Mouse (Mus musculus) hindbrain, embryonic 15.5 days (tissue): ENCODE results near the gene Paxbp1. TPM values are rescaled to one million over a fixed set of nuclear protein-coding genes. Genes with fewer than 3 reads are reported as not detected.
"Not testable (repeated sequence)": the region's sequence is repeated elsewhere in the genome, so short reads cannot be mapped to it uniquely, and the experiment has no call there.

Experiments
- ATAC-seq: fragments of 200-750 bp; cut with Nextera tagmentation; 2 replicates; pipeline ENCODE4 v1.8.0; 2017; ENCODE audit warnings: low read depth, moderate number of reproducible peaks, moderate TSS enrichment; ENCODE audit not compliant: low FRiP score
- H3K27ac ChIP-seq: fragments of 300-500 bp; sonication (generic); replicated peaks from 2 replicates; pipeline ENCODE4 v1.5.1; 2015; ENCODE audit warnings: mild to moderate bottlenecking, inconsistent platforms
- H3K27me3 ChIP-seq: fragments of 300-500 bp; sonication (generic); 2 replicates; pipeline ENCODE4 v1.6.1; 2015; ENCODE audit warnings: control low read depth, inconsistent platforms
- H3K36me3 ChIP-seq: fragments of 300-500 bp; sonication (generic); 2 replicates; pipeline ENCODE4 v1.6.1; 2015; ENCODE audit warnings: control low read depth, inconsistent platforms
- H3K4me1 ChIP-seq: fragments of 300-500 bp; sonication (generic); replicated peaks from 2 replicates; pipeline ENCODE4 v1.6.1; 2015; ENCODE audit warnings: control low read depth, inconsistent platforms
- H3K4me2 ChIP-seq: fragments of 300-500 bp; sonication (generic); 2 replicates; pipeline ENCODE4 v1.6.1; 2015; ENCODE audit warnings: moderate library complexity, mild to moderate bottlenecking, inconsistent platforms
- H3K4me3 ChIP-seq: fragments of 300-500 bp; sonication (generic); 2 replicates; pipeline ENCODE4 v1.5.1; 2015; ENCODE audit warnings: mild to moderate bottlenecking, inconsistent platforms
- H3K9ac ChIP-seq: fragments of 300-500 bp; sonication (generic); 2 replicates; pipeline ENCODE4 v1.6.1; 2015; ENCODE audit warnings: inconsistent platforms
- H3K9me3 ChIP-seq: fragments of 300-500 bp; sonication (generic); 2 replicates; pipeline ENCODE4 v1.6.1; 2016; ENCODE audit warnings: control low read depth, inconsistent platforms
- WGBS: fragments of 180-500 bp; shearing (Covaris S2); methylation state at CpG from one replicate; pipeline ENCODE4 v1.1.7; 2015; 5-methylcytosine and 5-hydroxymethylcytosine counted together
- polyA plus RNA-seq: library from polyadenylated mRNA; unstranded; fragments of >200 nt; fragmentation: Nextera tagmentation; extraction: Ambion mirVana; gene quantifications from 2 replicates; pipeline ENCODE4 v1.2.1, GENCODE M21; 2015

Paxbp1 gene
- polyA plus RNA-seq: 58.7 and 61.2 TPM in 2 replicates

- peaks cover 32% of the 10 kb centered on the region for H3K4me1 ChIP-seq
- peak within 1 kb of the TSS; percentile 93 for H3K9ac ChIP-seq
- WGBS: under 1% methylated on average over 68 of the region's 70 CpGs
- H3K4me2 ChIP-seq: peak within 1 kb of the TSS; percentile 71
- no peaks in the 10 kb centered on the region for H3K9me3 ChIP-seq
- H3K36me3 ChIP-seq: 0 out of 2 replicates have a peak, but pooled peaks cover 12% of the 10 kb centered on the region
- peak; percentile 97 for ATAC-seq
- H3K27ac ChIP-seq: peak within 1 kb of the TSS; percentile 95
- peak within 1 kb of the TSS; percentile 87 for H3K4me3 ChIP-seq
- peaks cover 2% of the 10 kb centered on the region; the same call in 1 of the 2 replicates for H3K27me3 ChIP-seq
Observed at GRCm38 (mm10) chr16:91044270-91045182, at the start of gene Paxbp1. Gene Paxbp1, minus strand, starts transcription at chr16:91044543.

GRCm38 (mm10) chr16:91086642-91087306, 42.4 kb upstream of the Paxbp1 start:
- no peak overlapping the region for H3K4me2 ChIP-seq
- peaks cover 22% of the 10 kb centered on the region for H3K27me3 ChIP-seq
- H3K9ac ChIP-seq: no peak overlapping the region
- H3K36me3 ChIP-seq: no peaks in the 10 kb centered on the region
- no peak for ATAC-seq
- 80% methylated on average over 4 of the region's 4 CpGs for WGBS
- H3K27ac ChIP-seq: no peak overlapping the region
- no peak overlapping the region for H3K4me3 ChIP-seq
- no peaks in the 10 kb centered on the region for H3K9me3 ChIP-seq
- H3K4me1 ChIP-seq: peaks cover 3% of the 10 kb centered on the region; the same call in 1 of the 2 replicates

GRCm38 (mm10) chr16:91085239-91085825, 41.0 kb upstream of the Paxbp1 start:
- 54% methylated on average over 17 of the region's 17 CpGs for WGBS
- H3K36me3 ChIP-seq: no peaks in the 10 kb centered on the region
- H3K27me3 ChIP-seq: peaks cover 30% of the 10 kb centered on the region
- H3K4me3 ChIP-seq: no peak overlapping the region
- H3K9me3 ChIP-seq: no peaks in the 10 kb centered on the region
- peak overlapping the region; percentile 14; the same call in 1 of the 2 replicates for H3K4me2 ChIP-seq
- H3K9ac ChIP-seq: no peak overlapping the region
- no peak overlapping the region for H3K27ac ChIP-seq
- ATAC-seq: peak; percentile 45; the same call in 1 of the 2 replicates
- H3K4me1 ChIP-seq: peaks cover 3% of the 10 kb centered on the region; the same call in 1 of the 2 replicates

GRCm38 (mm10) chr16:91084307-91085238, 40.2 kb upstream of the Paxbp1 start:
- ATAC-seq: 0 out of 2 replicates have a peak, but pooled peaks have one; percentile 23
- peak overlapping the region; percentile 14; the same call in 1 of the 2 replicates for H3K4me2 ChIP-seq
- 73% methylated on average over 21 of the region's 21 CpGs for WGBS

GRCm38 (mm10) chr16:91083002-91083646, 38.8 kb upstream of the Paxbp1 start:
- H3K27me3 ChIP-seq: peaks cover 33% of the 10 kb centered on the region
- no peaks in the 10 kb centered on the region for H3K36me3 ChIP-seq
- H3K9me3 ChIP-seq: no peaks in the 10 kb centered on the region
- H3K4me2 ChIP-seq: no peak overlapping the region
- ATAC-seq: no peak
- no peak overlapping the region for H3K4me3 ChIP-seq
- no peak overlapping the region for H3K9ac ChIP-seq
- H3K4me1 ChIP-seq: peaks cover 3% of the 10 kb centered on the region; the same call in 1 of the 2 replicates
- 48% methylated on average over 4 of the region's 4 CpGs for WGBS
- no peak overlapping the region for H3K27ac ChIP-seq

More at GRCm38 (mm10) chr16:91084307-91085238, 40.2 kb upstream of the Paxbp1 start:
- H3K4me3 ChIP-seq: no peak overlapping the region
- no peaks in the 10 kb centered on the region for H3K36me3 ChIP-seq
- peaks cover 37% of the 10 kb centered on the region for H3K27me3 ChIP-seq
- H3K27ac ChIP-seq: no peak overlapping the region
- no peak overlapping the region for H3K9ac ChIP-seq
- peaks cover 3% of the 10 kb centered on the region; the same call in 1 of the 2 replicates for H3K4me1 ChIP-seq
- no peaks in the 10 kb centered on the region for H3K9me3 ChIP-seq

- Histone ChIP-seq H3K4me1 (peaks cover 3% of the 10 kb centered on the region; the same call in 1 of the 2 replicates), H3K27ac (no peak overlapping the region), H3K9me3 (no peaks in the 10 kb centered on the region), H3K4me3 (no peak overlapping the region), H3K36me3 (no peaks in the 10 kb centered on the region), H3K27me3 (peaks cover 25% of the 10 kb centered on the region), H3K4me2 (no peak overlapping the region), H3K9ac (no peak overlapping the region)
- no peak for ATAC-seq
- WGBS: 26% methylated on average over 9 of the region's 12 CpGs
Observed at GRCm38 (mm10) chr16:91081508-91081907, 37.2 kb upstream of the Paxbp1 start.

- H3K27ac ChIP-seq: no peak overlapping the region
- no peak overlapping the region for H3K9ac ChIP-seq
- WGBS: 78% methylated on average over 5 of the region's 5 CpGs
- H3K4me2 ChIP-seq: no peak overlapping the region
- no peaks in the 10 kb centered on the region for H3K36me3 ChIP-seq
- peaks cover 19% of the 10 kb centered on the region; the same call in 1 of the 2 replicates for H3K27me3 ChIP-seq
- no peaks in the 10 kb centered on the region for H3K4me1 ChIP-seq
- H3K4me3 ChIP-seq: no peak overlapping the region
- H3K9me3 ChIP-seq: no peaks in the 10 kb centered on the region
- no peak for ATAC-seq
Observed at GRCm38 (mm10) chr16:91076180-91076579, 31.8 kb upstream of the Paxbp1 start.

GRCm38 (mm10) chr16:91075423-91075822, 31.1 kb upstream of the Paxbp1 start:
- not testable (repeated sequence) for H3K27ac ChIP-seq, H3K4me1 ChIP-seq, H3K4me2 ChIP-seq, H3K9me3 ChIP-seq, H3K36me3 ChIP-seq, H3K4me3 ChIP-seq, ATAC-seq, H3K9ac ChIP-seq
- WGBS: 86% methylated on average over 8 of the region's 8 CpGs
- peaks cover 14% of the 10 kb centered on the region; the same call in 1 of the 2 replicates for H3K27me3 ChIP-seq

GRCm38 (mm10) chr16:91073163-91073892, 29.0 kb upstream of the Paxbp1 start:
- Histone ChIP-seq H3K4me1 (peaks cover 8% of the 10 kb centered on the region), H3K27me3 (0 out of 2 replicates have a peak, but pooled peaks cover 3% of the 10 kb centered on the region), H3K9me3 (no peaks in the 10 kb centered on the region), H3K36me3 (no peaks in the 10 kb centered on the region), H3K27ac (no peak overlapping the region), H3K4me2 (peak overlapping the region; percentile 35), H3K4me3 (no peak overlapping the region), H3K9ac (no peak overlapping the region)
- ATAC-seq: peak; percentile 96
- 39% methylated on average over 21 of the region's 24 CpGs for WGBS

- Histone ChIP-seq H3K27ac (no peak overlapping the region), H3K9ac (no peak overlapping the region), H3K27me3 (0 out of 2 replicates have a peak, but pooled peaks cover 3% of the 10 kb centered on the region), H3K36me3 (no peaks in the 10 kb centered on the region), H3K4me1 (peaks cover 8% of the 10 kb centered on the region), H3K4me2 (no peak overlapping the region), H3K4me3 (no peak overlapping the region), H3K9me3 (no peaks in the 10 kb centered on the region)
- WGBS: 94% methylated on average over 1 of the region's 1 CpGs
- ATAC-seq: no peak
Observed at GRCm38 (mm10) chr16:91072256-91072655, 27.9 kb upstream of the Paxbp1 start.
